Mouse (Mus musculus) hindbrain, embryonic 11.5 days (tissue): Measurements from ENCODE around the gene Sox15. TPM values are rescaled to one million over a fixed set of nuclear protein-coding genes. Genes with fewer than 3 reads are reported as not detected.
A peak's percentile ranks its signal among the peaks of the same experiment; 100 is the strongest.

Experiments
- ATAC-seq: fragments of 200-750 bp; cut with Nextera tagmentation; 2 replicates; pipeline ENCODE4 v1.8.0; 2017; ENCODE audit warnings: mild to moderate bottlenecking, moderate TSS enrichment, moderate library complexity; ENCODE audit not compliant: low FRiP score
- DNase-seq: peaks from one replicate; pipeline ENCODE4 v3.0.0-alpha.2; 2015; ENCODE audit warnings: low spot score
- H3K27ac ChIP-seq: fragments of 300-500 bp; sonication (generic); 2 replicates; pipeline ENCODE4 v1.5.1; 2014; ENCODE audit warnings: mild to moderate bottlenecking, low read depth, low read length
- H3K27me3 ChIP-seq: fragments of 300-500 bp; sonication (generic); 2 replicates; pipeline ENCODE4 v1.6.1; 2014; ENCODE audit warnings: mild to moderate bottlenecking, low read length, moderate library complexity, mixed read lengths; ENCODE audit not compliant: control insufficient read depth, insufficient read depth
- H3K36me3 ChIP-seq: fragments of 300-500 bp; sonication (generic); 2 replicates; pipeline ENCODE4 v1.6.1; 2014; ENCODE audit warnings: mild to moderate bottlenecking, low read length, moderate library complexity, mixed read lengths; ENCODE audit not compliant: control insufficient read depth, insufficient read depth
- H3K4me1 ChIP-seq: fragments of 300-500 bp; sonication (generic); replicated peaks from 2 replicates; pipeline ENCODE4 v1.6.1; 2014; ENCODE audit warnings: low read length, mixed read lengths; ENCODE audit not compliant: control insufficient read depth, insufficient read depth
- H3K4me2 ChIP-seq: fragments of 300-500 bp; sonication (generic); replicated peaks from 2 replicates; pipeline ENCODE4 v1.6.1; 2014; ENCODE audit warnings: mild to moderate bottlenecking, low read depth, low read length
- H3K4me3 ChIP-seq: fragments of 300-500 bp; sonication (generic); 2 replicates; pipeline ENCODE4 v1.5.1; 2014; ENCODE audit warnings: low read depth, low read length
- H3K9ac ChIP-seq: fragments of 300-500 bp; sonication (generic); 2 replicates; pipeline ENCODE4 v1.6.1; 2014; ENCODE audit warnings: low read depth, low read length
- H3K9me3 ChIP-seq: fragments of 300-500 bp; sonication (generic); 2 replicates; pipeline ENCODE4 v1.6.1; 2016; ENCODE audit warnings: low read length; ENCODE audit not compliant: control insufficient read depth
- WGBS: fragments of 180-500 bp; shearing (Covaris S2); extraction: QIAGEN DNeasy Blood & Tissue Kit; methylation state at CpG from one replicate; pipeline ENCODE4 v1.1.7; 2014; 5-methylcytosine and 5-hydroxymethylcytosine counted together
- polyA plus RNA-seq: library from polyadenylated mRNA; unstranded; fragments of >200 nt; fragmentation: Nextera tagmentation; extraction: Ambion mirVana; gene quantifications from 2 replicates; pipeline ENCODE4 v1.2.1, GENCODE M21; 2014

Sox15 gene
- polyA plus RNA-seq, 1 experiment from 2014 or later = not detected

- H3K4me3 ChIP-seq = no peak overlapping the region
- no peaks in the 10 kb centered on the region for H3K9me3 ChIP-seq
- H3K27me3 ChIP-seq = no peaks in the 10 kb centered on the region
- no peaks in the 10 kb centered on the region for H3K36me3 ChIP-seq
- peak; percentile 31 for DNase-seq
- no peak overlapping the region for H3K27ac ChIP-seq
- H3K9ac ChIP-seq = no peak overlapping the region
- no peak overlapping the region for H3K4me2 ChIP-seq
- 66% methylated on average over 1 of the region's 1 CpGs for WGBS
- peaks cover 3% of the 10 kb centered on the region for H3K4me1 ChIP-seq
- no peak for ATAC-seq
These were observed 25.3 kb upstream of the Sox15 start for GRCm38 (mm10) chr11:69629802-69630201.

GRCm38 (mm10) chr11:69632284-69633089 lies 22.6 kb upstream of the Sox15 start, which contains the start of gene Fxr2:
Fxr2 (plus strand) TSS chr11:69632990.
- peaks cover 3% of the 10 kb centered on the region for H3K4me1 ChIP-seq
- ATAC-seq (peak; percentile 99), DNase-seq (peak; percentile 100)
- peak within 1 kb of the TSS; percentile 97 for H3K27ac ChIP-seq
- no peaks in the 10 kb centered on the region for H3K27me3 ChIP-seq
- peak within 1 kb of the TSS; percentile 98 for H3K9ac ChIP-seq
- H3K9me3 ChIP-seq = no peaks in the 10 kb centered on the region
- H3K4me2 ChIP-seq = peak within 1 kb of the TSS; percentile 75
- H3K4me3 ChIP-seq = peak within 1 kb of the TSS; percentile 98
- H3K36me3 ChIP-seq = no peaks in the 10 kb centered on the region
- under 1% methylated on average over 29 of the region's 56 CpGs for WGBS

- H3K9me3 ChIP-seq = no peaks in the 10 kb centered on the region
- ATAC-seq = peak; percentile 55
- H3K9ac ChIP-seq = peak overlapping the region; percentile 98
- 1% methylated on average over 46 of the region's 50 CpGs for WGBS
- no peaks in the 10 kb centered on the region for H3K27me3 ChIP-seq
- H3K4me3 ChIP-seq = peak overlapping the region; percentile 98
- no peaks in the 10 kb centered on the region for H3K36me3 ChIP-seq
- DNase-seq = no peak
- peaks cover 3% of the 10 kb centered on the region for H3K4me1 ChIP-seq
- peak overlapping the region; percentile 75 for H3K4me2 ChIP-seq
- peak overlapping the region; percentile 97 for H3K27ac ChIP-seq
These were observed 21.8 kb upstream of the Sox15 start for GRCm38 (mm10) chr11:69633128-69633866.

GRCm38 (mm10) chr11:69635471-69635870 lies 19.6 kb upstream of the Sox15 start:
- H3K36me3 ChIP-seq = peaks cover 4% of the 10 kb centered on the region; the same call in 1 of the 2 replicates
- H3K9ac ChIP-seq = no peak overlapping the region
- H3K27me3 ChIP-seq = no peaks in the 10 kb centered on the region
- no peaks in the 10 kb centered on the region for H3K9me3 ChIP-seq
- peaks cover 3% of the 10 kb centered on the region for H3K4me1 ChIP-seq
- ATAC-seq (no peak), DNase-seq (no peak)
- no peak overlapping the region for H3K27ac ChIP-seq
- no peak overlapping the region for H3K4me2 ChIP-seq
- H3K4me3 ChIP-seq = no peak overlapping the region
- WGBS = 89% methylated on average over 3 of the region's 3 CpGs

- H3K27me3 ChIP-seq = no peaks in the 10 kb centered on the region
- H3K36me3 ChIP-seq = peaks cover 44% of the 10 kb centered on the region
- H3K4me2 ChIP-seq = no peak overlapping the region
- H3K9ac ChIP-seq = no peak overlapping the region
- H3K4me3 ChIP-seq = no peak overlapping the region
- DNase-seq = no peak
- no peak for ATAC-seq
- WGBS = 94% methylated on average over 5 of the region's 5 CpGs
- no peaks in the 10 kb centered on the region for H3K4me1 ChIP-seq
- H3K9me3 ChIP-seq = no peaks in the 10 kb centered on the region
- H3K27ac ChIP-seq = no peak overlapping the region
These were observed 9.3 kb upstream of the Sox15 start for GRCm38 (mm10) chr11:69645860-69646259.

- H3K4me3 ChIP-seq = no peak overlapping the region
- no peak for DNase-seq
- H3K36me3 ChIP-seq = peaks cover 32% of the 10 kb centered on the region
- WGBS = 74% methylated on average over 5 of the region's 5 CpGs
- H3K9ac ChIP-seq = no peak overlapping the region
- no peak overlapping the region for H3K27ac ChIP-seq
- ATAC-seq = no peak
- H3K9me3 ChIP-seq = no peaks in the 10 kb centered on the region
- no peaks in the 10 kb centered on the region for H3K27me3 ChIP-seq
- H3K4me2 ChIP-seq = no peak overlapping the region
- no peaks in the 10 kb centered on the region; the same call in 1 of the 2 replicates for H3K4me1 ChIP-seq
These were observed 1.7 kb upstream of the Sox15 start for GRCm38 (mm10) chr11:69653399-69653798.

GRCm38 (mm10) chr11:69654760-69655159 lies 354 bp upstream of the Sox15 start:
- no peaks in the 10 kb centered on the region for H3K27me3 ChIP-seq
- H3K27ac ChIP-seq = no peak overlapping the region
- H3K36me3 ChIP-seq = peaks cover 26% of the 10 kb centered on the region
- H3K9ac ChIP-seq = no peak overlapping the region
- H3K4me2 ChIP-seq = no peak overlapping the region; the same call in 1 of the 2 replicates
- no peaks in the 10 kb centered on the region for H3K9me3 ChIP-seq
- no peak overlapping the region for H3K4me3 ChIP-seq
- ATAC-seq (no peak), DNase-seq (no peak)
- 53% methylated on average over 9 of the region's 9 CpGs for WGBS
- H3K4me1 ChIP-seq = no peaks in the 10 kb centered on the region; the same call in 1 of the 2 replicates

- 77% methylated on average over 5 of the region's 5 CpGs for WGBS
- H3K27ac ChIP-seq = no peak overlapping the region
- no peak overlapping the region for H3K9ac ChIP-seq
- no peaks in the 10 kb centered on the region; the same call in 1 of the 2 replicates for H3K4me1 ChIP-seq
- H3K9me3 ChIP-seq = no peaks in the 10 kb centered on the region
- H3K36me3 ChIP-seq = peaks cover 15% of the 10 kb centered on the region
- ATAC-seq (no peak), DNase-seq (no peak)
- no peak overlapping the region for H3K4me2 ChIP-seq
- no peak overlapping the region for H3K4me3 ChIP-seq
- no peaks in the 10 kb centered on the region for H3K27me3 ChIP-seq
These were observed 946 bp downstream of the Sox15 start for GRCm38 (mm10) chr11:69656065-69656455.
